Mouse (Mus musculus): Measurements from ENCODE around the gene Agk.

The Agk gene

DNA sequence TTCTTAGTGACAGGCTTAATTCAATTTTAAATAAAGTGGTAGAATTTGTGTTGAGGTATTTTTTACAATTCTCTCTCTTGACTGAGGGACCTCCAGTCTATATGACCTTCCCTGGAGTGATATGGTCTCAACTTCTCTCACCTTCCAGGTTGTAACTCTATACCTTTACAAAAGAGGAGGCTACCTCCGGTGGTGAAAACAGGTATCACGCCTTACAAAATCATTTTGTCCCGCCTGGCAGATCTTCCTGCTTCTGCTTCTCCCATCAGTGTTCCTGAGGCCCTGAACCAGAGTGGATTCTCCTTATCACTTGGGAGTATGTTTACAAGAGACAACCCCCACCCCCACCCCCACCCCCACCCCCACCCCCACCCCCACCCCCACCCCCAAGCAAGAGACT is 116.8 kb downstream of the Agk start:
- DNase-seq (ENCODE audit: low spot score in 2 of 2), result no peak

DNA sequence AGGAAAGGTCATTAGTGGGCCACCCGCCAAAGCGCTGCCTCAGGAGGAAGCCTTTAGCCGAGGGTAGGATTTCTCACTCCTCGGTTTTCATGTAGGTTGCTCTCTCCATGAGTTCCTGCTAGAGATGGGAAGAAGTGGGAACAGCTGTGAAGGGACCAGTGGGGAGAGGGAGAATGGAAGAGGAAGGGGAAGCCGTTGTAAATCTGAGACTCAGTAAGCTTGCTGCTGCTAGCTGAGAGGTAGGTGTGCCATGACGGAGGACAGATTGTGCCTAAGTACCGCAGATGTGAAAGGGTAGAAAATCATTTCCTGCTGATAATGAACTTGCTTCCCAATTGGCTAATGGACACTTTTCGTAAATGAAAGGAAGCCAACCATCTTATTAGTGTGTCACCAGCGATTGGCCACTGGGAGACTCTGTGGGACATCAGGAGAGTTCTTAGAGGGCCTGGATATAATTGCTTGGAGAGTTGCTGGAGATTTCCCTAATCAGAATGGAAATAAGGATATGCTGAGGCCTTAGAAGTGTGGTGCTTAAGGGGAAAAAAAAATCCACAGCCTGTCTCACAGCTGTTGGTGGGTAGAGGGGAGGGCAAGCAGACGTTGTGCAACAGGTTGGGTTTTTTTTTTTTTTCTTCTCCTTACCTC is 118.4 kb downstream of the Agk start:
- DNase-seq (ENCODE audit: low spot score in 2 of 2), result no peak
